Mouse (Mus musculus): ENCODE measurements around the gene Ndufaf2. TPM values are rescaled to one million over a fixed set of nuclear protein-coding genes. Genes with fewer than 3 reads are reported as not detected.

The Ndufaf2 gene
- total and polyA plus RNA-seq, 3 experiments: 37.1 to 117 (median 51.2) TPM

GRCm38 (mm10) chr13:108032789-108033188 is 125.6 kb downstream of the Ndufaf2 start:
- dilution Hi-C loops (cut with MboI; ENCODE audit: extremely low pct_ligation_motif_present, extremely low pct_unique_long_range_greater_than_20kb, low sequenced_read_pairs) (no loop called here), in situ Hi-C loops (cut with MboI; ENCODE audit: low pct_ligation_motif_present, low pct_unique_long_range_greater_than_20kb, low sequenced_read_pairs) (loop anchor here (10.0 kb wide), 1 partner anchor 568 kb away; no protein-coding TSS in a partner anchor)
- DNase-seq (ENCODE audit: extremely low read depth): no peak
- Histone ChIP-seq H3K4me1 (ENCODE audit: control insufficient read depth in 1 of 2, insufficient read depth in 2 of 2) (no peaks in the 10 kb centered on the region), H3K9me3 (replicated peaks; ENCODE audit: low read length) (peaks cover 4% of the 10 kb centered on the region), H3K27ac (ENCODE audit: insufficient read depth, low read depth) (no peak overlapping the region), H3K27me3 (replicated peaks) (no peaks in the 10 kb centered on the region), H3K9ac (ENCODE audit: insufficient read depth, low read depth) (no peak overlapping the region), H3K36me3 (replicated peaks in 1 of 2; ENCODE audit: control insufficient read depth in 1 of 2, insufficient read depth in 1 of 2, low read length in 1 of 2) (no peaks in the 10 kb centered on the region), H3K4me2 (ENCODE audit: insufficient read depth, low read depth, poor library complexity, severe bottlenecking) (no peak overlapping the region), H3K79me2 (replicated peaks; ENCODE audit: control insufficient read depth, extremely low read depth, insufficient read depth, poor library complexity, severe bottlenecking) (no peaks in the 10 kb centered on the region), H3K4me3 (replicated peaks in 1 of 3; ENCODE audit: low read depth in 2 of 3, low read length in 2 of 3, poor library complexity in 1 of 3) (no peak overlapping the region)
- TF ChIP-seq JUN (IDR thresholded peaks at IDR 0.05; ENCODE audit: insufficient read depth, low read depth, low read length): no peak
- no peak for TF ChIP-seq GABPA (IDR thresholded peaks at IDR 0.05; ENCODE audit: insufficient replicate concordance, low read depth, low read length)
- no peak for TF ChIP-seq PAX5 (IDR thresholded peaks at IDR 0.05; ENCODE audit: low read length)
- no peak for TF ChIP-seq CHD2 (IDR thresholded peaks at IDR 0.05; ENCODE audit: low read length)

GRCm38 (mm10) chr13:108025802-108026201 is 132.6 kb downstream of the Ndufaf2 start:
- no peaks in the 10 kb centered on the region for H3K9me3 ChIP-seq (replicated peaks; ENCODE audit: low read length)
- no peak overlapping the region for H3K9ac ChIP-seq (ENCODE audit: insufficient read depth, low read depth)
- peaks cover 0 to 7% of the 10 kb centered on the region in 2 experiments; a peak in 1 of 4 replicates for H3K4me1 ChIP-seq (ENCODE audit: control insufficient read depth in 1 of 2, insufficient read depth in 2 of 2)
- no peak for TF ChIP-seq MAZ (IDR thresholded peaks at IDR 0.05; ENCODE audit: low read depth, low read length)
- no peak for TF ChIP-seq USF1 (IDR thresholded peaks at IDR 0.05; ENCODE audit: low read depth, low read length)
- no peak for TF ChIP-seq GABPA (IDR thresholded peaks at IDR 0.05; ENCODE audit: insufficient replicate concordance, low read depth, low read length)
- no peak for TF ChIP-seq BHLHE40 (IDR thresholded peaks at IDR 0.05; ENCODE audit: low read depth, low read length)
- TF ChIP-seq RAD21 (IDR thresholded peaks at IDR 0.05; ENCODE audit: low read depth, low read length): no peak
- TF ChIP-seq MYC (IDR thresholded peaks at IDR 0.05; ENCODE audit: low read depth, low read length): no peak
- no peak overlapping the region for H3K4me2 ChIP-seq (ENCODE audit: insufficient read depth, low read depth, poor library complexity, severe bottlenecking)
- no peak overlapping the region for H3K27ac ChIP-seq (ENCODE audit: insufficient read depth, low read depth)
- H3K36me3 ChIP-seq (replicated peaks in 1 of 2; ENCODE audit: control insufficient read depth in 1 of 2, insufficient read depth in 1 of 2, low read length in 1 of 2): no peaks in the 10 kb centered on the region
- H3K4me3 ChIP-seq (replicated peaks in 1 of 3; ENCODE audit: low read depth in 2 of 3, low read length in 2 of 3, poor library complexity in 1 of 3): no peak overlapping the region
- no peaks in the 10 kb centered on the region for H3K79me2 ChIP-seq (replicated peaks; ENCODE audit: control insufficient read depth, extremely low read depth, insufficient read depth, poor library complexity, severe bottlenecking)
- no peak for DNase-seq (ENCODE audit: extremely low read depth)
- in situ Hi-C loops (cut with MboI; ENCODE audit: low pct_ligation_motif_present, low pct_unique_long_range_greater_than_20kb, low sequenced_read_pairs) (no loop called here), dilution Hi-C loops (cut with MboI; ENCODE audit: extremely low pct_ligation_motif_present, extremely low pct_unique_long_range_greater_than_20kb, low sequenced_read_pairs) (no loop called here)
- H3K27me3 ChIP-seq (replicated peaks): no peaks in the 10 kb centered on the region

- H3K9ac ChIP-seq (ENCODE audit: insufficient read depth, low read depth): no peak overlapping the region
- H3K9me3 ChIP-seq (replicated peaks; ENCODE audit: low read length): no peaks in the 10 kb centered on the region
- no peaks in the 10 kb centered on the region for H3K36me3 ChIP-seq (replicated peaks in 1 of 2; ENCODE audit: control insufficient read depth in 1 of 2, insufficient read depth in 1 of 2, low read length in 1 of 2)
- TF ChIP-seq HCFC1 (IDR thresholded peaks at IDR 0.05; ENCODE audit: low read depth, low read length) (no peak), ZNF384 (IDR thresholded peaks at IDR 0.05; ENCODE audit: low read depth, low read length) (no peak), MAZ (IDR thresholded peaks at IDR 0.05; ENCODE audit: low read depth, low read length) (no peak), JUN (IDR thresholded peaks at IDR 0.05; ENCODE audit: insufficient read depth, low read depth, low read length) (no peak), ELF1 (IDR thresholded peaks at IDR 0.05; ENCODE audit: low read depth, low read length) (no peak), MYC (IDR thresholded peaks at IDR 0.05; ENCODE audit: low read depth, low read length) (no peak), TCF12 (IDR thresholded peaks at IDR 0.05; ENCODE audit: low read depth, low read length) (no peak), IRF4 (IDR thresholded peaks at IDR 0.05; ENCODE audit: low read depth, low read length) (no peak), USF1 (IDR thresholded peaks at IDR 0.05; ENCODE audit: low read depth, low read length) (no peak), POLR2A (IDR thresholded peaks at IDR 0.05; ENCODE audit: low read depth, low read length) (no peak), BHLHE40 (IDR thresholded peaks at IDR 0.05; ENCODE audit: low read depth, low read length) (no peak), POLR2AphosphoS2 (IDR thresholded peaks at IDR 0.05; ENCODE audit: low read depth, low read length) (no peak)
- DNase-seq (ENCODE audit: extremely low read depth): no peak
- in situ Hi-C loops (cut with MboI; ENCODE audit: low pct_ligation_motif_present, low pct_unique_long_range_greater_than_20kb, low sequenced_read_pairs) (no loop called here), dilution Hi-C loops (cut with MboI; ENCODE audit: extremely low pct_ligation_motif_present, extremely low pct_unique_long_range_greater_than_20kb, low sequenced_read_pairs) (no loop called here)
- no peak overlapping the region for H3K27ac ChIP-seq (ENCODE audit: insufficient read depth, low read depth)
- no peaks in the 10 kb centered on the region for H3K79me2 ChIP-seq (replicated peaks; ENCODE audit: control insufficient read depth, extremely low read depth, insufficient read depth, poor library complexity, severe bottlenecking)
- H3K4me3 ChIP-seq (replicated peaks in 1 of 3; ENCODE audit: low read depth in 2 of 3, low read length in 2 of 3, poor library complexity in 1 of 3): no peak overlapping the region
- H3K4me1 ChIP-seq (ENCODE audit: control insufficient read depth in 1 of 2, insufficient read depth in 2 of 2): peaks cover 2 to 12% of the 10 kb centered on the region in 2 experiments; a peak in 2 of 4 replicates
- no peaks in the 10 kb centered on the region for H3K27me3 ChIP-seq (replicated peaks)
- no peak overlapping the region for H3K4me2 ChIP-seq (ENCODE audit: insufficient read depth, low read depth, poor library complexity, severe bottlenecking)
Measured at GRCm38 (mm10) chr13:108017349-108017748, 141.1 kb downstream of the Ndufaf2 start.

All from CH12.LX (cell line).